Mouse (Mus musculus): ENCODE measurements around the gene Map1s. TPM values are rescaled to one million over a fixed set of nuclear protein-coding genes. Genes with fewer than 3 reads are reported as not detected.

Gene Map1s
- total RNA-seq, 2 experiments from 2014 or later = 80.4 to 95.7 TPM

GRCm38 (mm10) chr8:70880126-70880525 is 25.6 kb upstream of the Map1s start:
- Histone ChIP-seq H3K4me3 (no peak overlapping the region), H3K27ac (peak overlapping the region; percentile 22)
- no peak for DNase-seq (ENCODE audit: extremely low spot score in 1 of 2, low spot score in 2 of 2)
- intact Hi-C loops (cut with DNase I) = no loop called here
- no peak; the same call in 1 of the 2 replicates for TF ChIP-seq CTCF (IDR thresholded peaks at IDR 0.05)

- H3K4me3 ChIP-seq = no peak overlapping the region
- peak overlapping the region; percentile 22 for H3K27ac ChIP-seq
- DNase-seq (ENCODE audit: extremely low spot score in 1 of 2, low spot score in 2 of 2) = no peak
- intact Hi-C loops (cut with DNase I) = no loop called here
- TF ChIP-seq CTCF (IDR thresholded peaks at IDR 0.05) = no peak
Observed at GRCm38 (mm10) chr8:70880546-70880945, 25.2 kb upstream of the Map1s start.

- no peak for DNase-seq (ENCODE audit: extremely low spot score in 1 of 2, low spot score in 2 of 2)
- Histone ChIP-seq H3K27ac (no peak overlapping the region), H3K4me3 (no peak overlapping the region)
- TF ChIP-seq CTCF (IDR thresholded peaks at IDR 0.05) = no peak
- intact Hi-C loops (cut with DNase I) = no loop called here
Observed at GRCm38 (mm10) chr8:70884186-70884585, 21.5 kb upstream of the Map1s start.

GRCm38 (mm10) chr8:70884683-70885082 is 21.0 kb upstream of the Map1s start:
- DNase-seq (ENCODE audit: extremely low spot score in 1 of 2, low spot score in 2 of 2) = no peak
- Histone ChIP-seq H3K27ac (no peak overlapping the region), H3K4me3 (no peak overlapping the region)
- intact Hi-C loops (cut with DNase I) = no loop called here
- TF ChIP-seq CTCF (IDR thresholded peaks at IDR 0.05) = no peak

- Histone ChIP-seq H3K27ac (no peak overlapping the region), H3K4me3 (no peak overlapping the region)
- no peak for TF ChIP-seq CTCF (IDR thresholded peaks at IDR 0.05)
- intact Hi-C loops (cut with DNase I) = no loop called here
- no peak for DNase-seq (ENCODE audit: extremely low spot score in 1 of 2, low spot score in 2 of 2)
Observed at GRCm38 (mm10) chr8:70885612-70886011, 20.1 kb upstream of the Map1s start.

- peak in 1 of 2 experiments; percentile 58 for DNase-seq (ENCODE audit: extremely low spot score in 1 of 2, low spot score in 2 of 2)
- Histone ChIP-seq H3K4me3 (no peak overlapping the region), H3K27ac (no peak overlapping the region)
- intact Hi-C loops (cut with DNase I) = no loop called here
- no peak for TF ChIP-seq CTCF (IDR thresholded peaks at IDR 0.05)
Observed at GRCm38 (mm10) chr8:70887669-70888068, 18.1 kb upstream of the Map1s start.

GRCm38 (mm10) chr8:70890656-70891055 is 15.1 kb upstream of the Map1s start:
- TF ChIP-seq CTCF (IDR thresholded peaks at IDR 0.05) = no peak
- Histone ChIP-seq H3K27ac (no peak overlapping the region), H3K4me3 (no peak overlapping the region)
- intact Hi-C loops (cut with DNase I) = loop anchor here (10.0 kb wide), 1 partner anchor 574 kb away; the partner anchor contains the start of genes Abhd8, Dda1 and Mrpl34
- no peak for DNase-seq (ENCODE audit: extremely low spot score in 1 of 2, low spot score in 2 of 2)

- no peak for DNase-seq (ENCODE audit: extremely low spot score in 1 of 2, low spot score in 2 of 2)
- Histone ChIP-seq H3K27ac (no peak overlapping the region), H3K4me3 (no peak overlapping the region)
- no peak for TF ChIP-seq CTCF (IDR thresholded peaks at IDR 0.05)
- intact Hi-C loops (cut with DNase I) = loop anchor here (10.0 kb wide), 1 partner anchor 573 kb away; the partner anchor contains the start of genes Abhd8, Dda1 and Mrpl34
Observed at GRCm38 (mm10) chr8:70891356-70891755, 14.4 kb upstream of the Map1s start.

- intact Hi-C loops (cut with DNase I) = loop anchor here (10.0 kb wide), 1 partner anchor 573 kb away; the partner anchor contains the start of genes Abhd8, Dda1 and Mrpl34
- Histone ChIP-seq H3K4me3 (0 out of 2 replicates have a peak within 1 kb of the TSS, but pooled peaks have one; percentile 7), H3K27ac (no peak within 1 kb of the TSS)
- DNase-seq (ENCODE audit: extremely low spot score in 1 of 2, low spot score in 2 of 2) = no peak
- TF ChIP-seq CTCF (IDR thresholded peaks at IDR 0.05) = no peak
Observed at GRCm38 (mm10) chr8:70892022-70892895, 13.5 kb upstream of the Map1s start, which contains the start of gene Slc5a5. Slc5a5 (minus strand) TSS chr8:70892757.

GRCm38 (mm10) chr8:70892896-70893655 is 12.7 kb upstream of the Map1s start:
- no peak for TF ChIP-seq CTCF (IDR thresholded peaks at IDR 0.05)
- H3K27ac ChIP-seq = no peak overlapping the region
- no peak overlapping the region for H3K4me3 ChIP-seq
- DNase-seq (ENCODE audit: extremely low spot score in 1 of 2, low spot score in 2 of 2) = no peak
- intact Hi-C loops (cut with DNase I) = loop anchor here (10.0 kb wide), 1 partner anchor 572 kb away; the partner anchor contains the start of genes Abhd8, Dda1 and Mrpl34

- intact Hi-C loops (cut with DNase I) = loop anchor here (10.0 kb wide), 1 partner anchor 571 kb away; the partner anchor contains the start of genes Abhd8, Dda1 and Mrpl34
Observed at GRCm38 (mm10) chr8:70893656-70894384, 11.9 kb upstream of the Map1s start.

More at GRCm38 (mm10) chr8:70893656-70894384, 11.9 kb upstream of the Map1s start:
- DNase-seq (ENCODE audit: extremely low spot score in 1 of 2, low spot score in 2 of 2) = peak; percentile 50 to 61
- TF ChIP-seq CTCF (IDR thresholded peaks at IDR 0.05) = peak; percentile 70
- Histone ChIP-seq H3K4me3 (no peak overlapping the region), H3K27ac (no peak overlapping the region)

All from left cerebral cortex, adult 2 months (tissue).